Mouse (Mus musculus): Measurements from ENCODE around the gene Cpb2. TPM values are rescaled to one million over a fixed set of nuclear protein-coding genes. Genes with fewer than 3 reads are reported as not detected.

The Cpb2 gene
- not detected in 2 replicates for polyA plus RNA-seq (2012; rRNA removed; ENCODE audit: low replicate concordance)

GRCm38 (mm10) chr14:75242087-75242486, at the start of gene Cpb2:
TSS of gene Cpb2 (plus strand) at chr14:75242287.

GRCm38 (mm10) chr14:75284193-75284915, 42.3 kb downstream of the Cpb2 start, which contains the start of gene Zc3h13:
TSS of gene Zc3h13 (plus strand) at chr14:75284373.

Other genes with a start within 250 kb of the Cpb2 start
- gene Rubcnl, start 226.3 kb upstream of the Cpb2 start, polyA plus RNA-seq (2012; rRNA removed; ENCODE audit: low replicate concordance): 1.4 and 2.1 TPM in 2 replicates
- not detected in 2 replicates for gene Lrrc63, start 111.4 kb upstream of the Cpb2 start, polyA plus RNA-seq (2012; rRNA removed; ENCODE audit: low replicate concordance)
- 12.4 and 24.2 TPM in 2 replicates for gene Lcp1, start 111.2 kb upstream of the Cpb2 start, polyA plus RNA-seq (2012; rRNA removed; ENCODE audit: low replicate concordance)
- 5.1 and 11.5 TPM in 2 replicates for gene Zc3h13, start 42.1 kb downstream of the Cpb2 start, polyA plus RNA-seq (2012; rRNA removed; ENCODE audit: low replicate concordance)
- gene Siah3, start 213.7 kb downstream of the Cpb2 start, polyA plus RNA-seq (2012; rRNA removed; ENCODE audit: low replicate concordance): 0.06 and 0.39 TPM in 2 replicates